Mouse (Mus musculus): Measurements from ENCODE around the gene Gast. TPM values are rescaled to one million over a fixed set of nuclear protein-coding genes. Genes with fewer than 3 reads are reported as not detected.
"Not testable (repeated sequence)": the region's sequence is repeated elsewhere in the genome, so short reads cannot be mapped to it uniquely, and the experiment has no call there.

The Gast gene
- total RNA-seq, 2 experiments from 2014 or later: not detected

DNA sequence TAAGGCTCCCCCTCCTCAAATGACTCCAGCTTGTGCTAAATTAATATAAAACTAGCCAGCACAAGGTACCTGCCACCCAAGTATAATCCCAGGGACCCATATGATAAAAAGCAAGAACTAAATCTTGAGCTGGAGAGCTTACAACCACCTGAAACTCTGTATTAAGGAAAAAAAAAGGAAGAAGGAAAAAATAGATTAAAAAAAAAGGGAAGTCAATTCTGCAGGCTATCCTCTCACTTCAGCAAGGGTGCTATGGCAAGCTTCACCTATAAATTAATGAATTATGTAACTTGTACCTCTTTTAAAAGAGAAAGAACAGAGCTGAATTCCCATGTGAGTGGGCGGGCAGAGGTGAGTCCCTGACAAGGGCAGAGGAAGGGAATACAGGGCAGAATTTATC lies 22.6 kb upstream of the Gast start:
- no peak for TF ChIP-seq CTCF (IDR thresholded peaks at IDR 0.05)
- no peak for DNase-seq (ENCODE audit: extremely low spot score in 1 of 2, low spot score in 2 of 2)
- H3K27ac ChIP-seq: peak overlapping the region; percentile 89
- intact Hi-C loops (cut with DNase I): loop anchor here (10.0 kb wide), 2 partner anchors 1087 to 1337 kb away; no protein-coding TSS in a partner anchor
- H3K4me3 ChIP-seq: no peak overlapping the region

DNA sequence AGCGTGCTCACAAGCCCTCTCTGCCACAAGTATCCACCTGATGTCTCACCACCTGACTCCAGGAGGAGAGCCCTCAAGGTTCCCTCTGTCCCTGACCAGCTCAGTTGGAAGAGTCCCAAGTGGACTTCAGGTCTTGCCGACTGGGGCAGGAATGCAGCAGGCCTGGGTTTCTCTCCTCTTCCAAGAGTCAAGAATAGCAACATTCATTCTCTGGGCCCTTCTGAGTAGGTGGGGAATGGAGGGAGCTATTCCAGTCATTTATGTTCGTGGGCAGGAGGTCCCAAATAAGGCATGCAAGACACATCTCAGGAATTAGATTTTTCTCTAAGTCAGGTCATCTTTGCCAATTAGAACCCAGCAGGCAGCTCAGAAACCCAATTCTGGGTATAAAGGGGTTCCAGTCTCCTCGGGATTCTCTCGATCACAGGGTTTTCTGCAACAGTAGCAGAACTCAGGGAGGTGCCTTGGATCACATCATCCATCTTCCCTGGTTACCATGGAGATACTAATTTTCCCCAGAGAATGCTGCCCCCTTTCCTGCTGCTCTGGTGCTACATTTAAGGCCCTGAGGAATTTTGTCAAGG lies 22.0 kb upstream of the Gast start:
- H3K4me3 ChIP-seq: no peak overlapping the region
- H3K27ac ChIP-seq: peak overlapping the region; percentile 89
- intact Hi-C loops (cut with DNase I): loop anchor here (10.0 kb wide), 2 partner anchors 1087 to 1337 kb away; no protein-coding TSS in a partner anchor
- TF ChIP-seq CTCF (IDR thresholded peaks at IDR 0.05): no peak; the same call in none of the 2 replicates
- DNase-seq (ENCODE audit: extremely low spot score in 1 of 2, low spot score in 2 of 2): peak in 1 of 2 experiments; percentile 41

DNA sequence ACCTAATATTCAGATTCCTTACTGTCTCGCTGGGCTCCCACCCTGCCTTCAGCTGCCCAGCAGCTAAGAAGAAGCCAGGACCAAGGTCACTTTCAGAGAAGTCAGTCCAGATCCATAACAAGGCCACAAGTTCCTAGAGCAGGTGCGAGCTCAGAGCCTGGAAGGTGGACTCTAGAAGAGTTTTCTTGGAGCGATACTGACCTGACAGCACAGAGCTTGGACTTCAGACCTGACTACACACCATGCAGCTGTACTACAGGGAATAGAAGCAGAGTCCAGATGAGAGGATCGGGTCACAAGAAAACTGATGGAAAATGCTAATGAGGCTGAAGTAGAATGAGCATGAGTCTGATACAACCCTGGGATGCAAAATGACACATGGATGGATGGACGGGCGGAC lies 20.8 kb upstream of the Gast start:
- Histone ChIP-seq H3K27ac (peak overlapping the region; percentile 89), H3K4me3 (no peak overlapping the region)
- no peak for DNase-seq (ENCODE audit: extremely low spot score in 1 of 2, low spot score in 2 of 2)
- no peak for TF ChIP-seq CTCF (IDR thresholded peaks at IDR 0.05)
- intact Hi-C loops (cut with DNase I): loop anchor here (10.0 kb wide), 2 partner anchors 1089 to 1339 kb away; no protein-coding TSS in a partner anchor

DNA sequence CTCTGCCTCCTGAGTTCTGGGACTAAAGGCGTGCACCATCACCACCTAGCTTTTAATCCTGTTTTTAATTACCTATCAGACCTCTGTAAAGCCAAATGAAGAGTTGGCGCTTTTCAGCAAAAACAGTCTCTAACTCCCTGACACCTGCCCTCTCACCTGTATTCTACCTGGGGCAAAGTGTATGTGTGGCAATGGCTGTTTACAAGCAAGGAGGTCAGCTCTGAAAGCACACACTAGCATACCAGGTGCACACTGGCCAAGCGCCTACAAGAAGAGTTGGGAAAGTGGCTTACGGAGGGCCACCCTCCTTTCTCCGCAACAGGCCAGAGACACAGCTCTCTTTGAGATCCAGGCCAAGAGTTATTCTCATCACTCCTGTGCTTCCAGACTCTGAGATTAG lies 18.8 kb upstream of the Gast start:
- no peak overlapping the region for H3K4me3 ChIP-seq
- no peak for TF ChIP-seq CTCF (IDR thresholded peaks at IDR 0.05)
- DNase-seq (ENCODE audit: extremely low spot score in 1 of 2, low spot score in 2 of 2): no peak
- intact Hi-C loops (cut with DNase I): loop anchor here (10.0 kb wide), 2 partner anchors 1091 to 1341 kb away; no protein-coding TSS in a partner anchor
- H3K27ac ChIP-seq: no peak overlapping the region

DNA sequence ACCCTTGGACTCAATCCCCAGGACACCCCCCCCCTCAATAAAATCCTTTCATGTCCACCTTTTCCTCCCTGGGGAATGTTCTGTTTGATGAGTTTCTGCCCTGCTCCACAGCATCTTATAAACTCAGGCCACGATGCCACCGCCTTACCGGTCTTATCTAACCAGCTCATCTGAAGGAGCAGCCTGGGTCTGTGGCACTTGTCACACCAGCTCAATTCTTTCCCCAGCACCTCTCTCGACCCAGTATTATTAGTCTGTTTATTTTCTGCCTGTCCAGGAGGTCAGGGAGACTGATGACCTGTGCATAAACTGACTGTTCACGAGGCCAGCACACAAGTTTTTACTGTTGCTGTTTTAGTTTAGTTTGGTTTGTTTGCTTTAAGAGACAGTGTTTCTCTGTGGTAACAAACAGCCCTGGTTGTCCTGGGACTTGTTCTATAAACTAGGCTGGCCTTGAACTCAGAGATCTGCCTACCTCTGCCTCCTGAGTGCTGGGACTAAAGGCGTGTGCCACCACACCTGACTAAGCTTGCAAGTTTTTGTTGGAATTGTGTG lies 16.3 kb upstream of the Gast start:
- no peak for DNase-seq (ENCODE audit: extremely low spot score in 1 of 2, low spot score in 2 of 2)
- intact Hi-C loops (cut with DNase I): loop anchor here (10.0 kb wide), 2 partner anchors 1093 to 1343 kb away; no protein-coding TSS in a partner anchor
- TF ChIP-seq CTCF (IDR thresholded peaks at IDR 0.05): no peak
- H3K4me3 ChIP-seq: no peak overlapping the region
- no peak overlapping the region for H3K27ac ChIP-seq

DNA sequence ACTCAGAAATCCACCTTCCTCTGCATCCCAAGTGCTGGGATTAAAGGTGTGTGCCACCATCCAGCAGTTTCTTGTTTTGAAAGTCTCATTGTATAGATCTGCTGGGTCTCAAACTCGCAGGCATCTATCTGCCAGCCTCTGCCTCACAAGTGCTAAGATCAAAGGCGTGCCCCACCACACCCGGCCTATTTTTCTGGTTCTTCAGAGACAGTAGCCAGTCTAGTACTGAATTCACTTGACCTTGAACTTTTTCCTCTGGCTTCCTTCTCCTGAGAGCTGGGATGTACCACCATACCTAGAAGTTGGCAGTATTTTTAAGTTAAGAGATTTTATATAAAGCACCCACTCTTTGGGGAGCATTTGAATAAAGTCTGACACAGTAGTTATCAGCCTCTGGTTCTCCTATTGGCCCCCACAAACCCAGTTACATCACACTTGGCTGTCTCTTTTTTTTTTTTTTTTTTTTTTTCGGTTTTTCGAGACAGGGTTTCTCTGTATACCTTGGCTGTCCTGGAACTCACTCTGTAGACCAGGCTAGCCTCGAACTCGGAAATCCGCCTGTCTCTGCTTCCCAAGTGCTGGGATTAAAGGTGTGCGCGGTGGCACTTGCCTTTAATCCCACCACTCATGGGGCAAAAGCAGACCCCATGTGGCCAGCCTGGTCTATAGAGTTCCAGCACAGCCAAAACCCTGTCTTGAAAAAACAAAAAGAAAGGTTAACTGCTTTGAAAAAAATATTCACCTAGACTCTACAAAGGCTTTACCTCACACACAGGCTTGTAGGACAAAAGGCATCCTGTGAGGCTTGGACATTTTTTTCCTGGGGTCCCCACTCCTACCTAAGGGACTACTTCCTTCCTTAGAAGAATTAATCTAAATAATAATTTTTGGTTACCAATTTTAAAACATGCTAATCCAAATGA lies 15.4 kb upstream of the Gast start:
- intact Hi-C loops (cut with DNase I): loop anchor here (10.0 kb wide), 2 partner anchors 1094 to 1344 kb away; no protein-coding TSS in a partner anchor
- Histone ChIP-seq H3K27ac (peak overlapping the region; percentile 92), H3K4me3 (peak overlapping the region; percentile 46)
- TF ChIP-seq CTCF (IDR thresholded peaks at IDR 0.05): no peak
- no peak for DNase-seq (ENCODE audit: extremely low spot score in 1 of 2, low spot score in 2 of 2)

DNA sequence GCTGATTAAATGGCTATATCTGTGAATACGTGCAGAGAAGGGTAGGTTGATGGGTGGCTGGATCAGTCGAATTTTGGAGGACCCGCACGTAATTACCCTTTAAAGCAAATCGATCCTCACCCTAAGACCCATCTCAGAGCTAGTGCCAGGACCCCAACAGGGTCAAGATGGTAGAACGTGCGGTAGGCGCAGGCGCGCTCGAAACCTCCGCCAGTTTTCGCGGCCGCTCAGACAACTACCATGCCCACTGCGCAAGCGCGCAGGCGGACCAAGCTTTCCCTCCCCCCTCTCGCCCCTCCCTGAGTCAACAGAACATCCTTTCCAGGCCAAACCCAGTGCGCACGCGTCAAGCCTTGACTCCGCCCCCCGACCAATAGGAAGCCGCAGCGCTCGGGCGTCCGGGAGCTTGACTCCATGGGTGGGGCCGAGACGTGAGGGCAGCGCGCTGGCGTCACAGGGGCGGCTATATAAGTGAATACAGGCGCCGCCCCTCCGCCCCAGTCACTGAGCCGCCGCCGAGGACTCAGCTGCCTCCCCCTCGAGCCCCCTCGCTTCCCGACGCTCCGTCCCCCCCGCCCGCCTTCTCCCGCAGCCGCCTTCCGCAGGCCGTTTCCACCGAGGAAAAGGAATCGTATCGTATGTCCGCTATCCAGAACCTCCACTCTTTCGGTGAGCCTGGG lies 14.6 kb upstream of the Gast start, which contains the start of gene Eif1:
TSS of gene Eif1 (plus strand) at position 394 of the 680 bp plus-strand sequence.
- H3K27ac ChIP-seq: peak within 1 kb of the TSS; percentile 98
- DNase-seq (ENCODE audit: extremely low spot score in 1 of 2, low spot score in 2 of 2): peak; percentile 100
- H3K4me3 ChIP-seq: peak within 1 kb of the TSS; percentile 98
- no peak; the same call in 1 of the 2 replicates for TF ChIP-seq CTCF (IDR thresholded peaks at IDR 0.05)
- intact Hi-C loops (cut with DNase I): loop anchor here (10.0 kb wide), 2 partner anchors 1095 to 1345 kb away; no protein-coding TSS in a partner anchor

DNA sequence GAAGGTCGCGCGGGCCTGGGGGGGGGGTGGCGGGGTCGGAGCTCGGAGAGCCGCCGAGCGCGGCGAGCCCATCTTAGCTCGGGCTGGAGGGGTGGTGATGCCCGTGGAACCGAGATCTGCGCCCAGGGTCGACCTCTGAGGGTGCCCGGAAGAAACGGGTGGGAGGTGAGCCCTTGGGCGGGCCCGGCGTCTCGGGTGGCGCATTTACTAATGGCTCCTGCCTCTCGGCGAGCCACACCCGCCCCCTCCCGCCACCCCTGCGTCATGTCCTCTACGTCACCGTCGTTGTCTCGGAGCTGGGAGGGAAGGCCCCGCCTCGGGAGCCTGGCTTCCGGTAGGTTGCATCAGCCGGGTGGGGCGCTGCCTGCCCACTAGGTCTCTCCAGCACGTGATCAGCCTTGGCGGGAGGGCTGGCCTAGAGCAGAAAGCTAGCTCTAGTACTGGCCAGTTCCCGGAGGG lies 14.0 kb upstream of the Gast start:
- intact Hi-C loops (cut with DNase I): no loop called here
- H3K27ac ChIP-seq: peak overlapping the region; percentile 98
- DNase-seq (ENCODE audit: extremely low spot score in 1 of 2, low spot score in 2 of 2): peak; percentile 90 to 94
- H3K4me3 ChIP-seq: peak overlapping the region; percentile 98
- TF ChIP-seq CTCF (IDR thresholded peaks at IDR 0.05): peak; percentile 11

DNA sequence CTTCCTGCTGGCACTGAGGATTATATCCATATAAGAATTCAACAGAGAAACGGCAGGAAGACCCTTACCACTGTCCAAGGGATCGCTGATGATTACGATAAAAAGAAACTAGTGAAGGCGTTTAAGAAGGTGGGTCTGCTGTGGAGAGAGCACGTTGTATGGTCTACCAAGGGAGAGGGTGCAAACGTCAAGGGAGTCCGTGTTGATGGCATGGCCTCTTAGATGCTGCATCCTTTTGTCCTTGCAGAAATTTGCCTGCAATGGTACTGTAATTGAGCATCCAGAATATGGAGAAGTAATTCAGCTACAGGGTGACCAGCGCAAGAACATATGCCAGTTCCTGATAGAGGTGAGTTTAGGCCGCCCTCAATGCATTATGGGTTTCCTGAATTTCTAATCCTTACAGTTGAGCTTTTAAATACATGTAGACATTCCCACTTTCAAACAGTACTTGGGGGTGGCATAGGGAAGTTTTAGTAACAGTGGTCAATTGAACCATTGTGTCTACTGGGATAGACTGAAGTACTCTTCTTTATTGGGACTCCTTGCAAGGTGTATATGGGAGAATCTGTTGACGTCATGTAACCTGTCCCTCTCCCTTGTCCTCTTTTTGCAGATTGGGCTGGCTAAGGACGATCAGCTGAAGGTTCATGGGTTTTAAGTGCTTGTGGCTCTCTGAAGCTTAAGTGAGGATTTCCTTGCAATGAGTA lies 13.4 kb upstream of the Gast start:
- Histone ChIP-seq H3K27ac (peak overlapping the region; percentile 98), H3K4me3 (peak overlapping the region; percentile 98)
- intact Hi-C loops (cut with DNase I); DNase-seq (ENCODE audit: extremely low spot score in 1 of 2, low spot score in 2 of 2): not testable (repeated sequence)

DNA sequence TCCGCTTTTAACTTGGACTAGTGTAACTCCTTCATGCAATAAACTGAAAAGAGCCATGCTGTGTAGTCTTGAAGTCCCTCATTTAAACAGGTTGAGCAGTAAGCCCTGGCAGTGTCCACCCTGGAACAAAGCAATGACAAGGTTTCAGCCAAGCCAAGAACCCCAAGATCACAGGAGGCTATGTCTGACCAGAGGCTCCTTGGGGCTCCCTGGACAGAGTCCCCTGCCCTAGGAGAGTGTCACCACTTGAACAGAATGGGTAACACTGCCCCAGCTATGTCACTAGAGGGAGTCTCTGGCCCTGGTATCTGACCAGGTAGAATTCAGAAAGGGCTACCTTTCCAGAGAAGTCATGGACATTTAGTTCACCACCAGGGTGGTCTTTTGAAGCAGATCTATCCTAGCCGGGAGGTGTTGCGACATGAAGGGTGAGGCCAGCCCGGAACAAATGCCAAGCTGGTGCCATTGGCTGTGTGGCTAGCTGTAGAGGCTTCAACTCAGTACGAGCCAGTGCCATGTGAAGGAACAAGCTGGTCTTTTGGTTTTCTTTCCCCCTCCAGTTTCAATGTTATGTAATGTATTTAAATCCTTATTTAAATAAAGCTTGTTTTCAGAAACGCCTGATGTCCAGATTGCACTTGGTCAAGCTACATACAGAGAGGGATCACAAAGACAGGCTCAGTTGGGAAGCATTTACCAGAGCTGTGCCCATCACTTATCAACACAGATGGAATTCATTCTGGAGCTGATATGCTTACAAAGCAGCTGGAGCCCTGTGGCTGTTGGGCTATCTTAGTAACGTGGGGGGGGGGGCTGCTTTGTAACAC lies 12.5 kb upstream of the Gast start:
- H3K4me3 ChIP-seq: peak overlapping the region; percentile 13
- intact Hi-C loops (cut with DNase I): loop anchor here (2.0 kb wide), 1 partner anchor 31 kb away; no protein-coding TSS in a partner anchor
- DNase-seq (ENCODE audit: extremely low spot score in 1 of 2, low spot score in 2 of 2); H3K27ac ChIP-seq: not testable (repeated sequence)

All from left cerebral cortex, adult 2 months (tissue).